Mouse (Mus musculus) heart, embryonic 11.5 days (tissue): ENCODE measurements around the gene Clip4. TPM values are rescaled to one million over a fixed set of nuclear protein-coding genes. Genes with fewer than 3 reads are reported as not detected.

Source experiments
- ATAC-seq: fragments of 200-750 bp; cut with Nextera tagmentation; replicated peaks from 2 replicates; pipeline ENCODE4 v1.8.0; 2017; ENCODE audit warnings: moderate library complexity; ENCODE audit not compliant: insufficient number of reproducible peaks, low FRiP score, low TSS enrichment
- H3K27ac ChIP-seq: fragments of 300-500 bp; sonication (generic); 2 replicates; pipeline ENCODE4 v1.5.1; 2014; ENCODE audit warnings: mild to moderate bottlenecking, low read depth, low read length
- H3K27me3 ChIP-seq: fragments of 300-500 bp; sonication (generic); 2 replicates; pipeline ENCODE4 v1.6.1; 2014; ENCODE audit warnings: mild to moderate bottlenecking, low read length, mixed read lengths; ENCODE audit not compliant: control insufficient read depth, insufficient read depth
- H3K36me3 ChIP-seq: fragments of 300-500 bp; sonication (generic); 2 replicates; pipeline ENCODE4 v1.6.1; 2014; ENCODE audit warnings: mild to moderate bottlenecking, low read length, moderate library complexity, mixed read lengths; ENCODE audit not compliant: control insufficient read depth, insufficient read depth
- H3K4me1 ChIP-seq: fragments of 300-500 bp; sonication (generic); 2 replicates; pipeline ENCODE4 v1.6.1; 2014; ENCODE audit warnings: low read length; ENCODE audit not compliant: control insufficient read depth, insufficient read depth
- H3K4me2 ChIP-seq: fragments of 300-500 bp; sonication (generic); 2 replicates; pipeline ENCODE4 v1.6.1; 2014; ENCODE audit warnings: mild to moderate bottlenecking, moderate library complexity
- H3K4me3 ChIP-seq: fragments of 300-500 bp; sonication (generic); 2 replicates; pipeline ENCODE4 v1.5.1; 2014; ENCODE audit warnings: low read depth, low read length
- H3K9ac ChIP-seq: fragments of 300-500 bp; sonication (generic); 2 replicates; pipeline ENCODE4 v1.6.1; 2014; ENCODE audit warnings: mild to moderate bottlenecking, low read depth, low read length, moderate library complexity
- H3K9me3 ChIP-seq: fragments of 300-500 bp; sonication (generic); replicated peaks from 2 replicates; pipeline ENCODE4 v1.6.1; 2016; ENCODE audit warnings: low read length; ENCODE audit not compliant: control insufficient read depth
- WGBS: fragments of 180-500 bp; shearing (Covaris S2); extraction: QIAGEN DNeasy Blood & Tissue Kit; methylation state at CpG from one replicate; pipeline ENCODE4 v1.1.7; 2014; ENCODE audit not compliant: insufficient replicate concordance; 5-methylcytosine and 5-hydroxymethylcytosine counted together
- polyA plus RNA-seq: library from polyadenylated mRNA; unstranded; fragments of >200 nt; fragmentation: Nextera tagmentation; extraction: Ambion mirVana; gene quantifications from 2 replicates; pipeline ENCODE4 v1.2.1, GENCODE M21; 2014

The Clip4 gene
- polyA plus RNA-seq, 1 experiment from 2014 or later = 28.6 TPM

- Histone ChIP-seq H3K4me1 (no peaks in the 10 kb centered on the region), H3K9ac (no peak overlapping the region), H3K9me3 (no peaks in the 10 kb centered on the region), H3K27me3 (no peaks in the 10 kb centered on the region), H3K36me3 (no peaks in the 10 kb centered on the region), H3K4me2 (no peak overlapping the region), H3K27ac (no peak overlapping the region), H3K4me3 (no peak overlapping the region)
- no peak for ATAC-seq
- 80% methylated on average over 9 of the region's 9 CpGs for WGBS
Measured at GRCm38 (mm10) chr17:71749616-71750168, 18.6 kb upstream of the Clip4 start.

GRCm38 (mm10) chr17:71752831-71753230 lies 15.4 kb upstream of the Clip4 start, which contains the start of gene Pcare:
TSS of gene Pcare (minus strand) at chr17:71752894.
- H3K27ac ChIP-seq = no peak within 1 kb of the TSS
- H3K36me3 ChIP-seq = no peaks in the 10 kb centered on the region
- no peaks in the 10 kb centered on the region for H3K9me3 ChIP-seq
- no peaks in the 10 kb centered on the region for H3K4me1 ChIP-seq
- H3K27me3 ChIP-seq = no peaks in the 10 kb centered on the region
- ATAC-seq = no peak
- H3K4me2 ChIP-seq = no peak within 1 kb of the TSS
- H3K9ac ChIP-seq = no peak within 1 kb of the TSS
- WGBS = 76% methylated on average over 10 of the region's 10 CpGs
- no peak within 1 kb of the TSS for H3K4me3 ChIP-seq

GRCm38 (mm10) chr17:71760536-71760935 lies 7.7 kb upstream of the Clip4 start:
- Histone ChIP-seq H3K4me1 (no peaks in the 10 kb centered on the region), H3K27ac (no peak overlapping the region), H3K36me3 (no peaks in the 10 kb centered on the region), H3K27me3 (no peaks in the 10 kb centered on the region), H3K9ac (no peak overlapping the region), H3K9me3 (no peaks in the 10 kb centered on the region), H3K4me3 (no peak overlapping the region), H3K4me2 (no peak overlapping the region)
- 66% methylated on average over 7 of the region's 7 CpGs for WGBS
- ATAC-seq = no peak

- Histone ChIP-seq H3K27ac (no peak overlapping the region), H3K4me3 (no peak overlapping the region), H3K27me3 (no peaks in the 10 kb centered on the region), H3K4me1 (no peaks in the 10 kb centered on the region), H3K36me3 (no peaks in the 10 kb centered on the region), H3K9me3 (no peaks in the 10 kb centered on the region), H3K4me2 (no peak overlapping the region), H3K9ac (no peak overlapping the region)
- 58% methylated on average over 6 of the region's 6 CpGs for WGBS
- no peak for ATAC-seq
Measured at GRCm38 (mm10) chr17:71769564-71769963, 1.3 kb downstream of the Clip4 start.

- Histone ChIP-seq H3K4me2 (no peak overlapping the region), H3K4me1 (no peaks in the 10 kb centered on the region), H3K36me3 (no peaks in the 10 kb centered on the region), H3K9ac (no peak overlapping the region), H3K9me3 (no peaks in the 10 kb centered on the region), H3K27ac (no peak overlapping the region), H3K4me3 (no peak overlapping the region), H3K27me3 (no peaks in the 10 kb centered on the region)
- 89% methylated on average over 3 of the region's 3 CpGs for WGBS
- ATAC-seq = no peak
Measured at GRCm38 (mm10) chr17:71770696-71771095, 2.4 kb downstream of the Clip4 start.

GRCm38 (mm10) chr17:71774173-71774572 lies 5.9 kb downstream of the Clip4 start:
- H3K9me3 ChIP-seq = no peaks in the 10 kb centered on the region
- 68% methylated on average over 4 of the region's 4 CpGs for WGBS
- H3K36me3 ChIP-seq = no peaks in the 10 kb centered on the region

GRCm38 (mm10) chr17:71775279-71775678 lies 7.0 kb downstream of the Clip4 start:
- Histone ChIP-seq H3K36me3 (no peaks in the 10 kb centered on the region), H3K27me3 (no peaks in the 10 kb centered on the region), H3K4me3 (no peak overlapping the region), H3K4me2 (no peak overlapping the region), H3K27ac (no peak overlapping the region), H3K4me1 (no peaks in the 10 kb centered on the region), H3K9me3 (no peaks in the 10 kb centered on the region), H3K9ac (no peak overlapping the region)
- 77% methylated on average over 4 of the region's 4 CpGs for WGBS
- no peak for ATAC-seq

More at GRCm38 (mm10) chr17:71774173-71774572, 5.9 kb downstream of the Clip4 start:
- H3K4me3 ChIP-seq = no peak overlapping the region
- no peaks in the 10 kb centered on the region for H3K27me3 ChIP-seq
- no peak overlapping the region for H3K9ac ChIP-seq
- H3K27ac ChIP-seq = no peak overlapping the region
- H3K4me2 ChIP-seq = no peak overlapping the region
- ATAC-seq = no peak
- H3K4me1 ChIP-seq = no peaks in the 10 kb centered on the region

GRCm38 (mm10) chr17:71778696-71779095 lies 10.4 kb downstream of the Clip4 start:
- 68% methylated on average over 3 of the region's 3 CpGs for WGBS
- no peaks in the 10 kb centered on the region for H3K36me3 ChIP-seq
- H3K4me3 ChIP-seq = no peak overlapping the region
- no peak for ATAC-seq
- no peaks in the 10 kb centered on the region for H3K9me3 ChIP-seq
- no peak overlapping the region for H3K4me2 ChIP-seq
- H3K4me1 ChIP-seq = no peaks in the 10 kb centered on the region
- no peak overlapping the region for H3K9ac ChIP-seq
- no peak overlapping the region for H3K27ac ChIP-seq
- peaks cover 4% of the 10 kb centered on the region; the same call in 1 of the 2 replicates for H3K27me3 ChIP-seq

- Histone ChIP-seq H3K27me3 (peaks cover 4% of the 10 kb centered on the region; the same call in 1 of the 2 replicates), H3K36me3 (no peaks in the 10 kb centered on the region), H3K4me1 (peaks cover 4% of the 10 kb centered on the region; the same call in 1 of the 2 replicates), H3K9me3 (no peaks in the 10 kb centered on the region), H3K4me3 (no peak overlapping the region), H3K4me2 (no peak overlapping the region), H3K27ac (no peak overlapping the region), H3K9ac (no peak overlapping the region)
- ATAC-seq = no peak
- WGBS = 88% methylated on average over 2 of the region's 2 CpGs
Measured at GRCm38 (mm10) chr17:71780490-71780889, 12.2 kb downstream of the Clip4 start.
